Mouse (Mus musculus): ENCODE data around the gene Ifitm3.
"Not testable (repeated sequence)": the region's sequence is repeated elsewhere in the genome, so short reads cannot be mapped to it uniquely, and the experiment has no call there.

Ifitm3 gene

GRCm38 (mm10) chr7:141000881-141001708 lies 9.5 kb downstream of the Ifitm3 start:
- DNase-seq (ENCODE audit: low read depth) = no peak

GRCm38 (mm10) chr7:140998853-140999700 lies 11.5 kb downstream of the Ifitm3 start:
- no peak for DNase-seq (ENCODE audit: low read depth)

GRCm38 (mm10) chr7:140997817-140998216 lies 12.8 kb downstream of the Ifitm3 start:
- DNase-seq (ENCODE audit: low read depth) = no peak

- no peak for DNase-seq (ENCODE audit: low read depth)
Measured at GRCm38 (mm10) chr7:140991117-140991689, 19.4 kb downstream of the Ifitm3 start.

- DNase-seq (ENCODE audit: low read depth) = no peak
Measured at GRCm38 (mm10) chr7:140990622-140991021, 19.9 kb downstream of the Ifitm3 start.

GRCm38 (mm10) chr7:140990185-140990584 lies 20.4 kb downstream of the Ifitm3 start:
- no peak for DNase-seq (ENCODE audit: low read depth)

- no peak for DNase-seq (ENCODE audit: low read depth)
Measured at GRCm38 (mm10) chr7:140989022-140989421, 21.5 kb downstream of the Ifitm3 start.

- DNase-seq (ENCODE audit: low read depth) = no peak
Measured at GRCm38 (mm10) chr7:140987182-140988138, 23.1 kb downstream of the Ifitm3 start.

GRCm38 (mm10) chr7:140982971-140983370 lies 27.6 kb downstream of the Ifitm3 start:
- no peak for DNase-seq (ENCODE audit: low read depth)

GRCm38 (mm10) chr7:140981704-140982103 lies 28.9 kb downstream of the Ifitm3 start:
- no peak for DNase-seq (ENCODE audit: low read depth)

- not testable (repeated sequence) for DNase-seq (ENCODE audit: low read depth)
Measured at GRCm38 (mm10) chr7:140976720-140977119, 33.9 kb downstream of the Ifitm3 start.

- peak; percentile 68 for DNase-seq (ENCODE audit: low read depth)
Measured at GRCm38 (mm10) chr7:140975465-140975864, 35.1 kb downstream of the Ifitm3 start.

GRCm38 (mm10) chr7:140974940-140975339 lies 35.6 kb downstream of the Ifitm3 start:
- no peak for DNase-seq (ENCODE audit: low read depth)

- peak; percentile 79 for DNase-seq (ENCODE audit: low read depth)
Measured at GRCm38 (mm10) chr7:140973396-140974165, 37.0 kb downstream of the Ifitm3 start.

GRCm38 (mm10) chr7:140971479-140972171 lies 38.9 kb downstream of the Ifitm3 start:
- peak; percentile 58 for DNase-seq (ENCODE audit: low read depth)

- DNase-seq (ENCODE audit: low read depth) = no peak
Measured at GRCm38 (mm10) chr7:140970931-140971330, 39.6 kb downstream of the Ifitm3 start.

GRCm38 (mm10) chr7:140968710-140969109 lies 41.9 kb downstream of the Ifitm3 start:
- DNase-seq (ENCODE audit: low read depth) = not testable (repeated sequence)

GRCm38 (mm10) chr7:140967862-140968591 lies 42.5 kb downstream of the Ifitm3 start:
- no peak for DNase-seq (ENCODE audit: low read depth)

GRCm38 (mm10) chr7:140966921-140967320 lies 43.6 kb downstream of the Ifitm3 start, which contains the start of gene Ifitm1:
Ifitm1 (plus strand) TSS chr7:140967221.
- DNase-seq (ENCODE audit: low read depth) = no peak
